Mouse (Mus musculus): ENCODE measurements around the gene Zic2. TPM values are rescaled to one million over a fixed set of nuclear protein-coding genes. Genes with fewer than 3 reads are reported as not detected.

Gene Zic2
- polyA plus RNA-seq, 1 experiment = 66.8 TPM

DNA sequence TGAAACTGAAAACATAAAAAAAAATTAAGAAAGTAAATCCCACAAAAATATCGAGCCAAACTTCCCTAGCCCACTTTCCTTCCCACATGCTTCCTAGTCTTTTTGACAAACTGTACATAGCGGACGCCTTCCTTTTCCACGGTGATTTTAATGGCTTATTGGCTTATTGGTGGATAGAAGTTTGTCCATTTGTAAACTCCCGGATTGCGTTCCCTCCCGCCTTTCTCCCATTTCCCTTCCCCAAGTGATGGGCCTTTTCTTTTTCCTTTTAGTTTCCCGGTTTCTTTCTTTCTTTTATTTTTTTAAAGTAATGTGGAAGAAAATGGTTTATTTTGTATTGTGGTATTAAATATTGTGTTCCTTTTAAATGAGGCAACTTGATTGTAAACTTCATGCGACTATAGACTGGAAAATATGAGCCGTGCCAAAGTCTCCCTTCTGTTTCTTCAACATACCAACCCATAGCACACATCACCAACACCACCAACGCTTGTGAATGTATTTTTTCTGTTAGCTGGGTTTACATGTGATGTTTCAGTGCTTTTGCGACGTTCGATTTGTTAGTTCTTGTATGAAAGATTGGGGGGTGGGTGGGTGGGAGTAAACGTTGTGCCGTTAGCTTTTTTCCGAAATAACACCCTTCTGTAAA lies 4.3 kb downstream of the Zic2 start:
- peak; percentile 71 for DNase-seq (ENCODE audit: low read depth)

GRCm38 (mm10) chr14:122480355-122480754 lies 5.1 kb downstream of the Zic2 start:
- TF ChIP-seq CTCF (IDR thresholded peaks at IDR 0.05; ENCODE audit: borderline replicate concordance, extremely low read depth, insufficient read depth, insufficient read length) (no peak), POLR2A (IDR thresholded peaks at IDR 0.05; ENCODE audit: borderline replicate concordance, extremely low read depth, insufficient read depth, insufficient read length, poor library complexity, severe bottlenecking) (no peak)
- peak; percentile 82 for DNase-seq (ENCODE audit: low read depth)

More for the DNA sequence above, 4.3 kb downstream of the Zic2 start:
- TF ChIP-seq CTCF (IDR thresholded peaks at IDR 0.05; ENCODE audit: borderline replicate concordance, extremely low read depth, insufficient read depth, insufficient read length) (no peak), POLR2A (IDR thresholded peaks at IDR 0.05; ENCODE audit: borderline replicate concordance, extremely low read depth, insufficient read depth, insufficient read length, poor library complexity, severe bottlenecking) (no peak)

DNA sequence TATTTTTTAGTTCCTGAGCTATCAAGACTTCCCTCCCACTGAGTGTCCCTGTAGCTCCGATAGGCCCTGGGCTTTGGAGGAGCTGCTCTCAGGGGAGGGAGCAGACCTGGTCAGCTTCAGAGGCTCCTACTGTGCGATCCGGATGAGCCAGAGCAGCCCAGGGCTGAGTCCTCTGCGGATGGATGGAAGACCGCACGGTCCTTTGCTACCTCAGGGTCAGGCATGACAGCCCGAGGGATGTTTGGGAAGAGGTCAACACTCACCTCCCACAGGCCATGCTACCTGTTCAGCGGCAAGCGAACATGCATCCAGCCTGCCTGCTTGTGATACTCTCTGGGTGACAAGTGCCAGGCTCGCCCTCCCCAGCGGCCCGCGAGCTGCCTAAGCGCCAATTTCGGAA lies 5.9 kb downstream of the Zic2 start:
- TF ChIP-seq CTCF (IDR thresholded peaks at IDR 0.05; ENCODE audit: borderline replicate concordance, extremely low read depth, insufficient read depth, insufficient read length) = no peak
- no peak for TF ChIP-seq POLR2A (IDR thresholded peaks at IDR 0.05; ENCODE audit: borderline replicate concordance, extremely low read depth, insufficient read depth, insufficient read length, poor library complexity, severe bottlenecking)

DNA sequence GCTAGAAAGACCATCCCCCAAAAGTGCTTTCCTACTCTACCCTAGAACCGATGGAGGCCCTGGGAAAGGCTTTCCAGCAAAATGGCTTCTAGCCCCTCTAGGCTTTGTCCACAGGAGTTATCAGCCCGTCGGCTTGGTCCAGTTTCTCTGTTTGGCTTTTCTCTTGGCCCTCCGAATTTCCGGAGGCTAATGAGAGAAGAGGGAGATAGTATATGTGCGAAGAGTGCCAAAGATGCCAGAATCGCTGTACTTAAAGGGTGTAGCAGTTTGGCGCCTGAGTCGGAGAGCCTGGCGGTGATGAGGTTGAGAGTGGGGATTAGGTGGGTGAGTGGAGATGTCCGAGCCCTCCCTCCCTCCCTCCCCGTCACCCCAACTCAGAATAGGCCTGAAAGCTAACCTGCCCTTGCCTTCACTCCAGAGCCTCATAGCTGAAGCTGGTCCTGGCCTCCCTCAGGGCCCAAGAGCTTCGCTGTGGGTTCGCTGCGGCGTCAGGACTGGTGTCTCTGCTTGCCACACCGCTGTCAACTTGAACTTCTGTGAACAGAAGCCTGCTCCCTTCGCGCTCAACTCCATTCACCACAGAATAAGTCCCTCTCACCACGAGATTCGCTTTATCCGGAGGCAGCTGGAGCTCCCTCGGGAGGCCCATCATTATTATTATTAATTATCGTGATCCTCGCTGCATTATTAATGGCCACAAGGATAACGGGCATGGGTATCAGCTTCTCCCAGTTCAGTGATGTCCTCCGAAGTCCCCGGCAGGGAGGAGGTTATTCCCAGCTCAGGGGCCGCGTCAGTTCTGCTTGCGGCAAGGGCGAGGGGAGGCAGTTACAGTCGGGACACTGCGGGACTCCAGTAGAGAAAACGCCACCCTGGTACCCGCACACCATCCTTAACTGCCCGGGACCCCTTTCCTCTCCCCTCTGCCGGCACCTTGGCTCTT lies 7.1 kb downstream of the Zic2 start:
- TF ChIP-seq CTCF (IDR thresholded peaks at IDR 0.05; ENCODE audit: borderline replicate concordance, extremely low read depth, insufficient read depth, insufficient read length) = no peak
- TF ChIP-seq POLR2A (IDR thresholded peaks at IDR 0.05; ENCODE audit: borderline replicate concordance, extremely low read depth, insufficient read depth, insufficient read length, poor library complexity, severe bottlenecking) = no peak

More for the DNA sequence above, 5.9 kb downstream of the Zic2 start:
- peak; percentile 62 for DNase-seq (ENCODE audit: low read depth)

GRCm38 (mm10) chr14:122483024-122483385 lies 7.8 kb downstream of the Zic2 start:
- TF ChIP-seq POLR2A (IDR thresholded peaks at IDR 0.05; ENCODE audit: borderline replicate concordance, extremely low read depth, insufficient read depth, insufficient read length, poor library complexity, severe bottlenecking) (no peak), CTCF (IDR thresholded peaks at IDR 0.05; ENCODE audit: borderline replicate concordance, extremely low read depth, insufficient read depth, insufficient read length) (no peak)
- DNase-seq (ENCODE audit: low read depth) = peak; percentile 46

More for the DNA sequence above, 7.1 kb downstream of the Zic2 start:
- peak; percentile 76 for DNase-seq (ENCODE audit: low read depth)

- DNase-seq (ENCODE audit: low read depth) = peak; percentile 42
- no peak for TF ChIP-seq POLR2A (IDR thresholded peaks at IDR 0.05; ENCODE audit: borderline replicate concordance, extremely low read depth, insufficient read depth, insufficient read length, poor library complexity, severe bottlenecking)
- no peak for TF ChIP-seq CTCF (IDR thresholded peaks at IDR 0.05; ENCODE audit: borderline replicate concordance, extremely low read depth, insufficient read depth, insufficient read length)
Observed at GRCm38 (mm10) chr14:122483556-122484421, 8.6 kb downstream of the Zic2 start.

DNA sequence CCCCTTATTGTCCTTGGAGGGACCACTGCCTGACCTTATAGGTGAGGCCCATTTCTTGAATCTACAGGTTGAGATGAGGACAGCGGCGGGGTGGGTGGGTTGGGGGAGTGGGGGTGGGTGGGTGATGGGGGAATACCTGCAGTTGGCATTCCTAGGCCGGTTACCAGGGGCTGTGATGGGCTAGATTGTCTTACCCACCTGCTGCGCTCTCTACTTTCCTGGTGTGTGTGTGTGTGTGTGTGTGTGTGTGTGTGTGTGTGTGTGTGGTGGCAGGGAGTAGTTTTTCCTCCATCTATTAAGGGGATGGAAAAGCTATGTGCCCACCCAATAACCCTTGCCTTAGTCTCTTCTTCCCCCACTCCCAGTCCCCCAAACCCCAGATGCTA lies 9.2 kb downstream of the Zic2 start:
- TF ChIP-seq CTCF (IDR thresholded peaks at IDR 0.05; ENCODE audit: borderline replicate concordance, extremely low read depth, insufficient read depth, insufficient read length) (no peak), POLR2A (IDR thresholded peaks at IDR 0.05; ENCODE audit: borderline replicate concordance, extremely low read depth, insufficient read depth, insufficient read length, poor library complexity, severe bottlenecking) (no peak)
- DNase-seq (ENCODE audit: low read depth) = no peak

DNA sequence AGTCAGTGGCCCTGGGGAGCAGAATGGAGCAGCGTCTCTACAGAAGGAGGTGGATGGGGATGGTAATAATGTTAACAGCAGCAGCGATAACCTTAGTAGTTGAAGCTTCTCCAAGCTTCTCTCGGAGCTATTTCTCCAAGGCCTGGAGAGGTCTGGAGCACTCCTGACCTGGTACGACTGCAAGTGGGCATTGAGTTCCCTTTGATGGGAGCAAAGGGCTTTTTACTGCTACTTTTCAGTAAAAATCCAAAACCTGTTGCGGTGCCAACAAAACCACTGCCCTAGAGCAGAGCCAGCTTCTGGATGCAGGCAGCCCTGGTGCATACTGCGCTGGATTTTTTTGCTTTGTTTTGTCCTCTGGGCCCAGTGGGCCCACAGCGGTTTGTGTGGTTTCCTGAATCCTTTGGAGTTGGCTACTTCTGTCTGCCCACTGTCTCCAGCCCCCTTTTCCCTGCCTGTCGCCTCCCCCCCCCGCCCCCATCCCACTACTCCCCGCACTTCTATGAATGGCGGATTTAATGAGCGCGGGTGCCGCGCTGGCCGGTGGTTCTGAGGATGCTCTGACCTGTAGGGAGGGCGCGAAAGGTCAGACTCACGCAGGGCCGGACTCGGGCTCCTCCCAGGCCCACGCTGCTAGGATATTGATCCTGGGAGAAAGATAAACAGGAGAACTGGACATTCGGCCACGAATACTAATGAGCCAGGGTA lies 9.8 kb downstream of the Zic2 start:
- TF ChIP-seq POLR2A (IDR thresholded peaks at IDR 0.05; ENCODE audit: borderline replicate concordance, extremely low read depth, insufficient read depth, insufficient read length, poor library complexity, severe bottlenecking) (no peak), CTCF (IDR thresholded peaks at IDR 0.05; ENCODE audit: borderline replicate concordance, extremely low read depth, insufficient read depth, insufficient read length) (no peak)
- peak; percentile 70 for DNase-seq (ENCODE audit: low read depth)

DNA sequence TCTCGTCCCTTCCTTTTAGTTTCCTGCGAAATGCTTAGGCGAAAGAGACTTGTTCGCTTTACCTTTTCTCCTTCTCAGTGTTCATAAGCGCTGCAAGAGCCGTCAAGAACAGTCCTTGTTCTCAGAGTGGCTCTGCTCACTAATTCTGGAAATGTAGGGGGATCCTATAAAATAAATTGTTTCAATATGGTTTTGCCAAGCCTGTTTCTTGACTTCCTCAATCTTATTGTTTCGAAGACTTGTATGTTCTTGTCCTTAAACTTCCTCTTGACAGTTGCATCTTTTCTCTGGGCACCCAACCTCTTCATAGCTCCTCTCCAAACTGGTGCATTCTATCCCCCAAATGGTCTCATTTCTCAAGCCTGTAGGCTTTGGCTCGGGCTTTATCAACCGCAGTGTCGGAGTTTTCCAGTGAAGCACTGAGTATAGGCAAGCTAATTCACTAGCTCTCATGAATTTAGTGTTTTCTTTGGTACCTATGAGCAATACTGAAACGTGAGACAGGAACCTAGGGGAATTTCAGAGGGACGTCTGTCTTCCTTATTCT lies 10.5 kb downstream of the Zic2 start:
- DNase-seq (ENCODE audit: low read depth) = peak; percentile 68
- TF ChIP-seq POLR2A (IDR thresholded peaks at IDR 0.05; ENCODE audit: borderline replicate concordance, extremely low read depth, insufficient read depth, insufficient read length, poor library complexity, severe bottlenecking) (no peak), CTCF (IDR thresholded peaks at IDR 0.05; ENCODE audit: borderline replicate concordance, extremely low read depth, insufficient read depth, insufficient read length) (no peak)

GRCm38 (mm10) chr14:122486611-122487010 lies 11.4 kb downstream of the Zic2 start:
- no peak for TF ChIP-seq POLR2A (IDR thresholded peaks at IDR 0.05; ENCODE audit: borderline replicate concordance, extremely low read depth, insufficient read depth, insufficient read length, poor library complexity, severe bottlenecking)
- no peak for TF ChIP-seq CTCF (IDR thresholded peaks at IDR 0.05; ENCODE audit: borderline replicate concordance, extremely low read depth, insufficient read depth, insufficient read length)
- peak; percentile 33 for DNase-seq (ENCODE audit: low read depth)
